Mouse (Mus musculus) G1E (cell line): ENCODE results near the gene Stat5b.

Source experiments
- CTCF ChIP-seq: IDR thresholded peaks from 2 replicates; pipeline ENCODE4 v1.5.1; 2012; ENCODE audit warnings: low read depth, low read length, inconsistent platforms, mixed read lengths
- GATA1 ChIP-seq: IDR thresholded peaks from 2 replicates; pipeline ENCODE4 v1.6.1; 2012; ENCODE audit warnings: borderline replicate concordance, low read length, inconsistent platforms, mixed read lengths
- GATA2 ChIP-seq: IDR thresholded peaks from 2 replicates; pipeline ENCODE4 v1.6.1; 2012; ENCODE audit warnings: low read depth, low read length, inconsistent platforms, borderline replicate concordance
- POLR2AphosphoS5 ChIP-seq: IDR thresholded peaks from 2 replicates; pipeline ENCODE4 v1.6.1; 2012; ENCODE audit warnings: low read depth, low read length, inconsistent platforms; ENCODE audit not compliant: insufficient replicate concordance
- TAL1 ChIP-seq: conservative IDR thresholded peaks from 2 replicates; pipeline ENCODE4 v1.6.1; 2012; ENCODE audit warnings: low read depth, low read length, inconsistent platforms, mixed read lengths

DNA sequence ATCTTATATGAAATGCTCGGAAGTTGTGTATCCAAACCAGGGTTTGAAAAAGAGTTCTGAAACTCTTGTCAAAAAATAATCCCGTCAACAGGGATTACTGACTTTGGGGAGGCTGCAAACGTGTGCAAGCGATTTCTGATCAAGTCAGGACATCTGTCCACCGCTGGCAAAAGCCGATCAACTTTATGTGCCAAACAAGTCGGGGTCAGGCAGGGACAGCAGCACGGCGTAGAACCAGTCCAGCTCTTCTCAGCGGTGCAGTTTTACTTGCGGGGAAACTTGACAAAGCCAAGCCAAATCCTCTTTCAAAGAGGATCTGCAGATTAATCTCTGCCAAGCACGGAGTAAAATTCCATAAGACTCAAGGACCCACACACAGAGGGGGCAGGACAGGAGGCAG lies 20.8 kb downstream of the Stat5b start:
- TF ChIP-seq CTCF (no peak), GATA2 (no peak), TAL1 (no peak), GATA1 (no peak), POLR2AphosphoS5 (no peak)
